Mouse (Mus musculus) urinary bladder, postnatal 4 days (tissue): ENCODE measurements around the gene Grk6.
A peak's percentile ranks its signal among the peaks of the same experiment; 100 is the strongest.

ENCODE experiments used
- DNase-seq, 2 experiments: peaks; one replicate each; pipeline ENCODE4 v3.0.0; 2021 to 2022; ENCODE audit warnings: low spot score in 2 of 2

The Grk6 gene

GRCm38 (mm10) chr13:55464027-55464884 lies 19.4 kb downstream of the Grk6 start, which contains the start of gene Prr7:
TSS of gene Prr7 (plus strand) at chr13:55464267.
- DNase-seq: no peak

- DNase-seq: no peak
Measured at GRCm38 (mm10) chr13:55465184-55465583, 20.3 kb downstream of the Grk6 start.

GRCm38 (mm10) chr13:55465830-55466440 lies 21.1 kb downstream of the Grk6 start:
- DNase-seq: no peak

- DNase-seq: no peak
Measured at GRCm38 (mm10) chr13:55468851-55469560, 24.1 kb downstream of the Grk6 start.

- no peak for DNase-seq
Measured at GRCm38 (mm10) chr13:55470372-55470771, 25.5 kb downstream of the Grk6 start.

- DNase-seq: peak; percentile 79 to 89
Measured at GRCm38 (mm10) chr13:55471156-55471818, 26.4 kb downstream of the Grk6 start.

- no peak for DNase-seq
Measured at GRCm38 (mm10) chr13:55471819-55472131, 26.9 kb downstream of the Grk6 start.

- peak in 1 of 2 experiments; percentile 51 for DNase-seq
Measured at GRCm38 (mm10) chr13:55472132-55473022, 27.5 kb downstream of the Grk6 start.

- no peak for DNase-seq
Measured at GRCm38 (mm10) chr13:55473076-55473831, 28.4 kb downstream of the Grk6 start.

- DNase-seq: no peak
Measured at GRCm38 (mm10) chr13:55473961-55474360, 29.1 kb downstream of the Grk6 start.

- no peak for DNase-seq
Measured at GRCm38 (mm10) chr13:55474621-55475069, 29.8 kb downstream of the Grk6 start.

- no peak for DNase-seq
Measured at GRCm38 (mm10) chr13:55475750-55476149, 30.9 kb downstream of the Grk6 start.

- no peak for DNase-seq
Measured at GRCm38 (mm10) chr13:55476256-55476655, 31.4 kb downstream of the Grk6 start.

GRCm38 (mm10) chr13:55477492-55477891 lies 32.6 kb downstream of the Grk6 start:
- no peak for DNase-seq

- no peak for DNase-seq
Measured at GRCm38 (mm10) chr13:55478036-55478435, 33.2 kb downstream of the Grk6 start.

GRCm38 (mm10) chr13:55479008-55479407 lies 34.1 kb downstream of the Grk6 start:
- no peak for DNase-seq

GRCm38 (mm10) chr13:55479929-55480328 lies 35.1 kb downstream of the Grk6 start:
- no peak for DNase-seq

- DNase-seq: peak in 1 of 2 experiments; percentile 56
Measured at GRCm38 (mm10) chr13:55482542-55482941, 37.7 kb downstream of the Grk6 start.

- no peak for DNase-seq
Measured at GRCm38 (mm10) chr13:55483071-55483470, 38.2 kb downstream of the Grk6 start.

- no peak for DNase-seq
Measured at GRCm38 (mm10) chr13:55483593-55483992, 38.7 kb downstream of the Grk6 start.
